Mouse (Mus musculus) midbrain, postnatal 0 days (tissue): ENCODE measurements at regions not wholly inside any gene's neighbourhood (a gene's known extent, or its start where the extent isn't known, plus 50 kb on each side); places are given as distances from the start of the nearest gene placed in this dataset.

Experiments used
- ATAC-seq: fragments of 200-750 bp; cut with Nextera tagmentation; 2 replicates; pipeline ENCODE4 v1.8.0; 2017; ENCODE audit warnings: moderate number of reproducible peaks, mild to moderate bottlenecking, moderate TSS enrichment, moderate library complexity; ENCODE audit not compliant: low FRiP score
- DNase-seq: peaks from one replicate; pipeline ENCODE4 v3.0.0-alpha.2; 2015; ENCODE audit warnings: low spot score
- H3K27ac ChIP-seq: fragments of 300-500 bp; sonication (generic); 2 replicates; pipeline ENCODE4 v1.5.1; 2014; ENCODE audit warnings: low read depth, mild to moderate bottlenecking, low read length, mixed read lengths
- H3K27me3 ChIP-seq: fragments of 300-500 bp; sonication (generic); 2 replicates; pipeline ENCODE4 v1.6.1; 2014; ENCODE audit warnings: low read length, control low read depth, mixed read lengths; ENCODE audit not compliant: insufficient read depth
- H3K36me3 ChIP-seq: fragments of 300-500 bp; sonication (generic); 2 replicates; pipeline ENCODE4 v1.6.1; 2014; ENCODE audit warnings: low read length, control low read depth, mixed read lengths; ENCODE audit not compliant: insufficient read depth
- H3K4me1 ChIP-seq: fragments of 300-500 bp; sonication (generic); 2 replicates; pipeline ENCODE4 v1.6.1; 2014; ENCODE audit warnings: mild to moderate bottlenecking, control low read depth, antibody characterized with exemption, low read length, mixed read lengths; ENCODE audit not compliant: insufficient read depth
- H3K4me2 ChIP-seq: fragments of 300-500 bp; sonication (generic); 2 replicates; pipeline ENCODE4 v1.6.1; 2014; ENCODE audit warnings: low read depth, mild to moderate bottlenecking, low read length, mixed read lengths; ENCODE audit not compliant: poor library complexity, severe bottlenecking
- H3K4me3 ChIP-seq: fragments of 300-500 bp; sonication (generic); 2 replicates; pipeline ENCODE4 v1.5.1; 2014; ENCODE audit warnings: low read depth, mild to moderate bottlenecking, low read length, moderate library complexity
- H3K9ac ChIP-seq: fragments of 300-500 bp; sonication (generic); replicated peaks from 2 replicates; pipeline ENCODE4 v1.6.1; 2014; ENCODE audit warnings: mild to moderate bottlenecking, low read length, moderate library complexity, mixed read lengths; ENCODE audit not compliant: poor library complexity, severe bottlenecking
- H3K9me3 ChIP-seq: fragments of 300-500 bp; sonication (generic); 2 replicates; pipeline ENCODE4 v1.6.1; 2016; ENCODE audit warnings: low read length, control low read depth
- CTCF ChIP-seq: IDR thresholded peaks from 2 replicates; pipeline ENCODE4 v1.5.1; 2016; ENCODE audit warnings: antibody characterized with exemption, mild to moderate bottlenecking
- WGBS: fragments of 180-500 bp; shearing (Covaris S2); extraction: QIAGEN DNeasy Blood & Tissue Kit; methylation state at CpG from one replicate; pipeline ENCODE4 v1.1.7; 2014; 5-methylcytosine and 5-hydroxymethylcytosine counted together

GRCm38 (mm10) chr3:61241380-61241779 is 120.1 kb upstream of the Rap2b start:
- Histone ChIP-seq H3K9me3 (no peaks in the 10 kb centered on the region), H3K36me3 (no peaks in the 10 kb centered on the region), H3K9ac (no peak overlapping the region), H3K27me3 (no peaks in the 10 kb centered on the region), H3K4me2 (no peak overlapping the region), H3K4me1 (no peaks in the 10 kb centered on the region), H3K4me3 (no peak overlapping the region), H3K27ac (no peak overlapping the region)
- ATAC-seq (no peak), DNase-seq (no peak)
- WGBS: 90% methylated on average over 5 of the region's 5 CpGs
- no peak for TF ChIP-seq CTCF

GRCm38 (mm10) chr3:61243876-61244527 is 117.4 kb upstream of the Rap2b start:
- TF ChIP-seq CTCF: peak; percentile 84
- no peak overlapping the region for H3K4me3 ChIP-seq
- no peaks in the 10 kb centered on the region for H3K4me1 ChIP-seq
- no peak overlapping the region for H3K9ac ChIP-seq
- H3K36me3 ChIP-seq: no peaks in the 10 kb centered on the region
- no peak overlapping the region for H3K27ac ChIP-seq
- 20% methylated on average over 6 of the region's 6 CpGs for WGBS
- ATAC-seq: no peak
- no peaks in the 10 kb centered on the region for H3K9me3 ChIP-seq
- H3K4me2 ChIP-seq: no peak overlapping the region
- DNase-seq: peak; percentile 78
- H3K27me3 ChIP-seq: no peaks in the 10 kb centered on the region

DNA sequence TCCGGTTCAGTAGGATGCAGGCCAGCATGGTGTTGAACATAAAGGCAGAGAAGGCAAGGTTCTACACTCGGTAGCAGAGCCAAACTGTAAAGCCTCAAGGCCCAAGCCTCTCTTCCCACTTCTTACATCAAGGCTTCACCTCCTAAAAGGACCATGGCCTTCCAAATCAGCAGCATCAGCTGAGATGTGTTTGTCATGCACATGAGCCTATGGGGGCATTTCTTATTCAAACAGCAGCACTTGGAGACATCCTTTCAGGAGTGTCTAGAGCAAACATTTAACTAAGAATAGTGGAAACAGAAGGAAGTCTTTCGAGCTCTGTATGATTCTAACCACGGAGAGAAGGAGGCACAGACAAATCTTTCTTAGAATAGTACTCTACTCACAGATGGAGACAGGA is 115.0 kb upstream of the Rap2b start:
- whole genome bisulfite sequencing: 77% methylated on average over 4 of the region's 4 CpGs
- Histone ChIP-seq H3K9ac (no peak overlapping the region), H3K4me1 (no peaks in the 10 kb centered on the region), H3K27me3 (no peaks in the 10 kb centered on the region), H3K9me3 (no peaks in the 10 kb centered on the region), H3K27ac (no peak overlapping the region), H3K36me3 (no peaks in the 10 kb centered on the region), H3K4me3 (no peak overlapping the region), H3K4me2 (no peak overlapping the region)
- no peak for TF ChIP-seq CTCF
- ATAC-seq: no peak
- DNase-seq: no peak

- Histone ChIP-seq H3K27me3 (no peaks in the 10 kb centered on the region), H3K4me1 (no peaks in the 10 kb centered on the region), H3K27ac (no peak overlapping the region), H3K4me3 (no peak overlapping the region), H3K4me2 (no peak overlapping the region), H3K36me3 (no peaks in the 10 kb centered on the region), H3K9me3 (no peaks in the 10 kb centered on the region), H3K9ac (no peak overlapping the region)
- ATAC-seq: no peak
- no peak for TF ChIP-seq CTCF
- 55% methylated on average over 1 of the region's 1 CpGs for WGBS
- DNase-seq: no peak
These were observed 114.1 kb upstream of the Rap2b start for GRCm38 (mm10) chr3:61247344-61247743.

DNA sequence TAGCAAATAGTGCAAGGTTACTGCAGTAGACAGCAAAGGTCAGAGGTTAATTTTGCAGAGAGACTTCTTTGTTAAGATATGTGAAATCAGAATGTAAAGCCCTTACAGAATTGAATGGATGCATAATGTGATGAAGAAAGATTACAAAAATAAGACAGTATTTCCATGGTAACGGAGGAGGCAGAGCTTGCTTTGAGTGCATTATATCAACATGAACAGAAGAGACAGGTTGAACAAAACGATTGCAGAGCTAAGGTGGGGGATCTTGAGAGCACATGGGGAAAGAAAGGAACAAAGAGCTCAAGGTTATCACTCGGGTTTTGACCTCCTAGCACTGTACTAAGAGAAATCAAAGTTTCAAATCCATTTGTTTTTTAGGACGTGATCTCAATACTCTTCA is 106.2 kb upstream of the Rap2b start:
- ATAC-seq (0 out of 2 replicates have a peak, but pooled peaks have one; percentile 47), DNase-seq (no peak)
- no peaks in the 10 kb centered on the region for H3K27me3 ChIP-seq
- no peak for TF ChIP-seq CTCF
- no peaks in the 10 kb centered on the region for H3K4me1 ChIP-seq
- no peak overlapping the region for H3K4me2 ChIP-seq
- no peak overlapping the region for H3K9ac ChIP-seq
- H3K9me3 ChIP-seq: no peaks in the 10 kb centered on the region
- H3K27ac ChIP-seq: no peak overlapping the region
- no peak overlapping the region for H3K4me3 ChIP-seq
- 44% methylated on average over 4 of the region's 4 CpGs for WGBS
- H3K36me3 ChIP-seq: no peaks in the 10 kb centered on the region

DNA sequence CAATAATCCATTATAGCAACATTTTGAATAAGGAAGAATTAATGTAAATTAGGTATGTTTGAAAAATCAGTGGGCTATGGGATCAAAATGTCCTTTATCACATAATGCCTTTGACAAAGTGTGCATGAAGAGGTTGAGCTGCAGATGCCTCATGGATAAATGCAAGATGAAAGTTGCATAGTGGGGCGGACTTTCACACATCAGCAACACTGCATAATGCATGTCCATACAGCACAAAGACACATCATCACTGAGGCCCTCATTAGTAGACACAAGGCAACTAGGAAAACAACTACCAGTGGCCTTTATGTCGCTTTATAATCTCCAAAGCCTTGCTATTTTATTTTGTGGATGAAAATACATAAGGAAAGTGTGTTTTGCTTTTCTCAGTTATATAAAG is 105.8 kb upstream of the Rap2b start:
- Histone ChIP-seq H3K9ac (no peak overlapping the region), H3K9me3 (no peaks in the 10 kb centered on the region), H3K27me3 (no peaks in the 10 kb centered on the region), H3K4me3 (no peak overlapping the region), H3K4me1 (no peaks in the 10 kb centered on the region), H3K4me2 (no peak overlapping the region), H3K36me3 (no peaks in the 10 kb centered on the region), H3K27ac (no peak overlapping the region)
- TF ChIP-seq CTCF: no peak
- 87% methylated on average over 2 of the region's 2 CpGs for WGBS
- DNase-seq (no peak), ATAC-seq (no peak)
